Mouse (Mus musculus): ENCODE data around the gene Atp8a1.

Atp8a1 gene

DNA sequence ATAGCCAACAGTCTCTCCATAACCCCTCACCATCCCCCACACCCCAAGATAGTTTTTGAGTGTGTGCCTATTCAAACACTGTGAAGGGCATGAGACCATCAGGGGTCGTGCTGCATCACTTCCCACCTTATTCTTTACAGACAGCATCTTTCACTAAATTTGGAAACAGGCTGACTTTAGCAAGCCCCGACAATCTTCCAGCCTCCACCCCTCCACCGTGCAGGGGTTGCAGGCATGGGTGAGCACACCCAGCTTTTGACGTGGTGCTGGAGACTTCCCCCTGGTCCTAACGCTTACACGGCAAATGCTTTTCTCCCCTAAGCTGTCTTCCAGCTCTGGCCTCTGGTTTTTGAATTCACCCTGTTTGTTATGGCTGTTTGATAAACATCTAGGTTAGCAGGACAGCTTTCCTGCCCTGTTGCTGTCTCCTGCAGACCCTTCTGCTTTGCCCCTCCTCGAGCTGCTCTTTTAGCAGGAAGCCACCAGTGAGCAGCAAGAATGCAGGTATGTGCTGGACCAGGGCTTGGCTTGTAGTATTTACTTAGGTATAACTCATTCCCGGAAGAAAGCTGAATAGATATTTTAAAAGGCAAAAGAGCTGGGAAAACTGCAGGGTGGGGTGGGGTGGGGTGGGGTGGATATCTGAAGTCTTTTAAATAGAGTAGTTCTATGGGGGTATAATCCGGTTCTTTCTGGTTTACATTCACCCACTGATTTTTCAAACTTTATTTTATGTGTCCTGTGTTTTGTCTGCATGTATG is 218.9 kb downstream of the Atp8a1 start:
- DNase-seq, result no peak

DNA sequence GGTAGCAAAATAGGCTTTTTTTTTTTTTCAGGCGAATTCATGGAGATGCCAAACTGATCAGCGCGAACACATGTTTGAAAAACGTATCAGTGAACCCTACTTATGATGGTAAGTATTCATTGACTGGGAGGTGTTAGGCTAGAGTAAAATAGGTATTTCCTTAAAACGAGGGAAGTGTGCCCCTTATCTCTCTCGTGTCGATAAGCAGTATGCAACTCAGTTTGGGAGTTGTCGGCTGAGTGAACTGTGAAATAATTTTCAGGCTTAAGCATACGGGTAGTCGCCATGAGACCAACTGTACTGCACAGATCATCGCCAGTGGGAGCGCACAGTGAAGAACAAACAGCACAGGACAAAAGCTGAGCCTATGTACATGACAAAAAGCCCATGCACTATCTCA is 226.0 kb downstream of the Atp8a1 start:
- DNase-seq, result no peak

DNA sequence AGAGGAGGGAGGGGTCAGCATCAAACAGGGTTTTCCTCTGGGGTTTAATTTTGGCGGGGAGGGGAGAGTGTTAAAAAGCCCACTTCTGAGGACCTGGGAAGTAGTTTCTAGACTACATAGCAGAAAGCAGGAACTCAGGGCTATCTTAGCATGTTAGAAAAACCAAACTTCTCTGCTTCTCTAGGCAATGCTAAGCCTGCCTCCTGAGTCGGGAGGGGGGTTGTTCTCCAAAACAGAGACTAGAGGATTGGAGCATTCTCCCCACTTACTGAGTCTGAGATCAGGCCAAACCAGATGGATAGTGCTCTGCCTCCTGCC is 237.8 kb downstream of the Atp8a1 start:
- DNase-seq, result no peak

DNA sequence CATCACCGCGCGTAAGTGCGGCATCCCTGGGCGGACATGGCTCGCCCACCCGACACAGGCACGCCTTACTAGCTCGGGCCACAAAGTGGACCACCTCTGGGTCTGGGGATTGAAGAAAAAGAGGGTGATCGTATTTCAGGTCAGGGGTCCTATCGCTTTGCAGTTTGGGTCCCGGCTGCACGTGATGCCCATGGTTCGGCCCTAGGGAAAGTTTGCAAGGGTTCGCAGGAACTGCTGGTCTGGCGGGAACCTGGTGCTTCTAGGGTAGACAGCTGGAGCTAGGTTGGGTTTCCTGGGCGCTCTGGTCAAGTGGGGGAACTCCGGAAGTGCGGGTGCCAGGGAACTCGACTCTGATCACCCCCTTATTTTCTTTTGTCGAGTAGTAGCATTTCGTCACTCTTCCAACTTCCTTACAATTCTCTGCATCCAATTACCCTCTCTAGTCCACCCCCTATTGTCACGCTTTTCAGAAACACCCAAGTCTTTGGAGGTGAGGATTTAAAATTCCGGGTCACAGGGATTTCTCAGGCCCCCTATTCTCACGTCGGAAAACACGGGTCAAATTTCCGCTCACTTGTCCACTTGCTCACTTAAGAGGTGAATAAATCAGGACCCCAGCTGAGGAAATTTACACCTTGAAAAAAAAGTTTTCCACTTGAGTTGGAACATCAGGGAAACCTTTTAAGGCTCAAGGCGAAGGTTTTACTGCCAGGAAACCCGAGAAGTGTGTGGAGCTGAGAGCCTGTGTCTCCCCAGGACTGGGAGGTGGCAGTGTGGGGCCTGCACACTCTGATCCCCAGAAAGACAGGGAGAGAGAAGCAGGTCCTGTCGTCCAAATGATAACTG is 238.3 kb downstream of the Atp8a1 start:
- no peak for DNase-seq

DNA sequence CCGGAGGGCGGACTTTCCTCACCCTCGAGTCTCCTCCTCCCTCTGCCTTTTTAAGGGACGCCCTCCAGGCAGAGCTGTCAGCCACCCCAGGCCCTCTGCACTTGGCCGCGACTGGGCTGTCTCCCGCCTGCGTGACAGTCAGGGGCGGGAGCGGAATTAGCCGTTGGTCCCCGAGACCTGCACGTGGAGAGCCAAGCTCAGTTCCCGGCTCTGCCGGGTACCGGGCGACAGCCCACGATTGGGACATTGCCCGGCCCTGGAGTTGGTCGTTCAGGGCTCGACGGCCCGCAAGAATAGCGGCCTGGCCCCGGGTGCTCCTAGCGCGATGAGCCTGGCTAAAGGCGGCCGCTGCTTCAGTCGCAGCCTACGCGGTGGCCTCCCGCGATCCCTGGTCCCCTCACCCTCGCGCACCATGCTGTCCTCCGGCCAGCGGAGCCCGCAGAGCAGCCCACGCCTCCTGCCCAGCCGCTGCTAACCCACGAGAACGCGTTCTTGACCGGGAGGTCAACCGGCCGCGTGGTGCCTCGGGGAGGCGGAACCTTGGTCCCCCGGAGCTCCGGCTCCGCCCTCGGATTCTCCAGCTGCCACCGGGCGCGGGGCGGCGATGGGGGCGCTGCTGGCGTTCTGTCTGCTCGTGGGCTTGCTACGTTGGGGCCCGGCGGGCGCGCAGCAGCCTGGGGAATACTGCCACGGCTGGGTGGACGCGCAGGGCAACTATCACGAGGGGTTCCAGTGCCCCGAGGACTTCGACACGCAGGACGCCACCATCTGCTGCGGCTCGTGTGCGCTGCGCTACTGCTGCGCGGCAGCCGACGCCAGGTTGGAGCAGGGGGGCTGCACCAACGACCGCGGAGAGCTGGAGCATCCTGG is 239.2 kb downstream of the Atp8a1 start, which contains the start of gene Shisa3:
Shisa3 (plus strand) TSS at position 79 of the 870 bp plus-strand sequence.
- peak; percentile 17 for DNase-seq

DNA sequence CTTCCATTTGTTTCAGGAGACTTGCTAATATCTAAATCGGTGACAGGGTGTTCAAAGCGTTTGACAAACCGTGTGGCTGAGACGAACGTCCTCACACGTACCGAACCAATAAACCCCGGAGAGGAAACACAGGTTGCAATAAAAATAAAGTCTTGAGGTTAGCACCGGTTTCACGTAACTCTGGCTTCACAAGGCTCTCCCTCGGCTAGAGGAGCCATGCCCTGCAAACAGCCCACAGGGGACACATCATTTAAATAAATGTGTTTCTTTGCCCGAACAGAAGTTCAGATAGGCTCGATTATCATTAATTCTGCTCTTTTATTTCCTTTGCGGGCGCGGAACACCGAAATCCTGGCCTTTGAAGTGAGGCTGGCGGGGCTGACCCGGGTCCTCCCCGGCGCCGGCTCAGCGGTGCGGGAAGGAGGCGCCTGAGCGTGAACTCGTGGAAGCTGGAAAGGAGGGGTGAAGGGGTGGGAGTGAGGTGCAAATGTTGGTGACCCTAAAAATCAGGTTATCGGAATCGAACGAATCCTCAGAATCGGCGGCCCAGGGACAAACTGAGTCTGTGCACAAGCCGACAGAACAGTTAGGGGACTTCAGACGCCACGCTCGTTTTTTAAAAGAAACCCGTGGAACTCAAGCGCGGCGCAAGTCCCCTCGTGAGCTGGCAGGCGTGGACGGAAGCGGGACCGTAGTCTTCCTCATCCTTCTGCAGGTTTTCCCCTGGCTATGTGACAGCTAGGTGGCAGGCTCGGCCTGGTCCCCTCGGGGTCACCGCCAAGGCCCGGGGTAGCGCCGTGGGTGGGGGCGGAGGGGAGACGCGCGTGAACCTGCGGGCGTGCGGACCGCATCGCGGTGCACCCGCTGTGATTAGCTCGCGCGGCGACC is 240.1 kb downstream of the Atp8a1 start:
- DNase-seq, result peak; percentile 5

DNA sequence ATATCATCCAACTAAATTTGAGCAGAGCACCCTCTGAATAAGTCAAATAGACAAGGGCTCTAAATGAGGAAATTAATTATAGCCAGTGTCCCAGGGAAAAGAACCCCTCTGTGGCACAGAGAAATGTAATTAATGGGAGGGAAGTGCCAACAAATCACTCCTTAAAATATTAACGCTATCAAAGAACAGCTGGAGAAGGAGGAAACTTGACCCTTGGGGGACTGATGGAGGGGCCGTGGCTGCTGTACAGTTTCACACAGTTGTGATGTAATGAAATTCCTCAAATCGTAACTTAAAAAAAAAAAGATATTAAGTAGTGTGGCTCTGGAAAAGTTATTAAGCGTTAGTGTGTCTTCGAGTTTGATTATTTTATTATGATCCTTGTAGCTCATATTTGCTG is 241.3 kb downstream of the Atp8a1 start:
- no peak for DNase-seq

DNA sequence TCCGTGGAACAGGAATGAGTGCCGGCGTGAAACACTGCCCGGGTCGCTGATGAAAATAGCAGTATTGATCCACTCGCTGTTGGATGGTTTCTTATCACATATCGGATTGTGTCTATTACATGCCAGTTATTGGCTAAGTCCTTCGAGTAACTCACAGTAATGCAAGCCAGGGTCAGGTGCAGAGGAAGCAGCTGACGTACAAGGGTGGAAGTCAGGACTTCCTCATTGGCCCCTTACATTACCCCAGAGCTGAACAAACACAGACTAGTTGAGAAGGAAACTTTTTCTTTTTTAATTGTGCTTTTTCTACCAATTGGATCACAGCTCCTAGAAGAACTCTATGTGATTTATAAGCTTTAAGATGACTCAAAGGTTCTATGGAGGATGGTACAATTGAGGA is 247.3 kb downstream of the Atp8a1 start:
- DNase-seq, result no peak

DNA sequence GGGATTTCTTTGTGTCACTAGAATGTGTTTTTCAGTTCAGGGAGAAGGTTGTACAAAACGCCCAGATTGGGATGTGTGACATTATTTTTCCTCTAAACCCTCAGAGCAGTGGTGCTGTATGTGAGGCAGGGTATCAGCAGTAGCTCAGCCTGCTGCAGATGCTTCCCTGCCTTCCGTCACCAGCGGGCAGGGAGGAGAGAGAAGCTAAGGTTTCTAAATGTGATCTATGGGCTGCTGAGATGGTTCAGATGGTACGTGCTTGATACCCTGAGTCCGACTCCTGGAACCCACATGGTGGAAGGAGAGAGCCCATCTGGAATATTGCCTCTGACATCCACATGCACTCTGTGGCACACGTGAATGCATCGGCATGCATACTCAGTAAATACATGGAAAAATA is 251.6 kb downstream of the Atp8a1 start:
- no peak for DNase-seq

DNA sequence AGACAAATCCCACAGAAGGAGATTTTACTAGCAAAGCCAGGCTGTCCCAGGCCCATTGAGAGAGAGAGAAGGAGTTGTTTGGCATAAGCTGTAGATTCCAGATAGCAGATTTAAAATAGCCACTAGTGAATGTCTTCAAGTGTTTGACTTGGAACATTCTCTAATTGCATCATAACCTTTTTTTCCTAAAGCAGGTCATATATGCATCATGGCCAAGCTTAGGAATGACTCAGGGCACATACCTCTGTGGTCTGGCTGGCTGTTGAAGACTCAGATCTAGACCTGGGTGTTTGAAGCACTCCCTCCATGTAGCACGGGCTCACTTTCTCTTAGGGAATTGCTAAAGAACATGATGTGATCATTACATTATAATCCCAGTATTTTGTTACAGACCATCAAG is 252.2 kb downstream of the Atp8a1 start:
- no peak for DNase-seq

DNA sequence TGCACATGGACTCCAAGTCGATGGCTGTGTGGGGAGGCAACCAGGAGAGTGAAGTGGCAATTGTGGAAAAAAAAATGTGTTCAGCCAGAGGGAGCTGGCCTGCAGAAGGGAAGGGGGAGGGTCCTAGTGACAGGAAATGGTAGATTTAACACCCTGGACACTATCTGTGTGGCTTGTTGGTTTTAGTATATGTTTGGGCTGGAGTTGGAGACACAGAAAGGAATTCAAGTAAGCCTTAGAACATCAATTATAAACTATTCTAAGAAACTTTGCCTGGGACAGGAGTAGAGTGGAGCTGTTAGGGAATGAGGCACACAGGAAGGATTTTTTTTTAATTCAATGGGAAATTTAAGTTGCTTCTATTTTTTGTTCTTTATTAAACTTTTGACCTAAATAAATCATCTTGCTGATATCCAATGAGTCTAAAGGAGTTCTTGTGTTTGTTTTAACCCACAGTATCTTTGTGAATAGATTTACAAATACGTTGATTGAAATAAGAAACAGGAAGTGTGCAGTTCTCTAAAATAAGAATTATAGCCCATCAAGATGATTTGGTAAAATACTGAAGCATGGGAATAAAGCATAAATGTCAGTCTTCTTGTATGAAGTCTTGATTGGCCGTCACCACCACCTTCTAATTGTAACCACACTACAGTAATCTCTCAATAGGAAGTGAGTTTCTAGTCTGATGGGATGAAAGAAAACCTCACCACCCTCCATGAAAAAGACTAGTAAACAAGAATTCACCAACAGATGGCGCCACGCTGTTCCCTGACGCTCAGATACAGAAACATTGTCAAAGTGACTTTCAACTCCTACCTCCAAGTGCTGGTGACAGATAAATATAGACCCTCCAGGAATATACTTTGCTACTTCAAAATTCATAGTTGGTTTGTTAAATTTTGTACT is 267.3 kb downstream of the Atp8a1 start:
- DNase-seq, result peak; percentile 16

DNA sequence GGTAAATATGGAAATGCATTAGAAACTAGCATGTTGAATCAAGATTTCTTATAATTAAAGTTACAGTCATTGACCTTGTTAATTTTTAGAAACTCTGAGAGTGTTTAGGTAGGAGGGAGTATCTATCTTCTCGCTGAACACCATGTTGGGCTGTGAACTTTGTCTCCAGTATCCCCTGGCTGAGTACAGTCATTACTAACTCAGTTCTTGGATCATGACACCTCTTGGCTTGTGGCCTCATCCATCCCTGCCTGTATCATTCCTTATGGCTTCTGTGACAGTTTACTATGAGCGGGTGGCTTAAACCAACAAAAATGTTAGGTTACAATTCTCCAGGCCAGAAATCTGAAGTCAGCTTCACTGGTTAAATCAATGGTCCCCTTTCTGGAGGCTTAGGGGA is 271.5 kb downstream of the Atp8a1 start:
- DNase-seq, result no peak

DNA sequence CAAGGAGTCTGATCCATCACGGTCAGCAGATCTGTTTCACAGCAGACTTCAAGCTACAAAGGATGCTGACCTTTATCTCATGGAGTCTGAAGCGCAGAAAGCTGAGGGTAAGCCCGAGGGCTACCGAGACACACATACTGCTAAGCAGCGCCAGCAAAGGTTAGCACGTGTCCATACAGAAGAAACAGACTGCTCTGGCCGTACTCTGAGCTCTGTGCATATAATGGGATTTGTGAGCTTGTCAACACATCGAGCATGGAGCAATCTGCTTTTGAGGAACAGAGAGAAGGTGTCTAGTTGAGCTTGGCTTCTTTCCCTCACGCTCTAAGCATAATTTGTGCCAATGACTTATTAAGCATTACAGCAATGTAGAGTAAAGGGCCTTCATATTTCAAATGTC is 273.2 kb downstream of the Atp8a1 start:
- no peak for DNase-seq

DNA sequence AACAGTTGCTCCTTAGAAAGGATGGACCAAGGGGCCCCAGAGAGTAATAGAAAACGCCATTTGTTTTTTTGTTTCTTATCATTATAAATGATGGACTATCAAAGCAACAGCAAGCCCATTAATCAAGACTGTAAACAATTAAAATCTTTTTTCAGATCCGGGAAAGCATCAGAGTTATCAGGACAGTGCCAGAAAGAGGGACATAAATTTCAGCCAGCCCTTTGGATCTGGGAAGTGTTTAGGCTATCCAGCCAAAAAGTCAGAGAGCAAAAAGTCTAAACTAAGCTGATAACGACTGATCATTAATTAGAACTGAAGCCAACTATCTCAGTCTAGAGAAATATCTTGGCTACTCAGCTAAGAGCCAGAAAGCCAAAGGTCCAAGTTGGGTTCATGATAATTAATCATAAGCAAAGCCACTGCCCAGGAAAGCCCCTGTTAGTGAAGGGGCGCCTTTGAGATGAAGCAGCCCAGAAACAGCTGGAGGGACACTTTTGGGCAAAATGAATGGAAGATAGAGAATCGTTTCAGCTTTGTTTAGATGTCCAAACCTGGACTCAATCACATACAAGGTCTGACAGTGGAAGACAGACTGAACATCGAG is 274.6 kb downstream of the Atp8a1 start:
- DNase-seq, result no peak

All from thymus, postnatal 14 days (tissue).